Mouse (Mus musculus) testis, adult 2 months (tissue): ENCODE results near the gene Ehd4.
A peak's percentile ranks its signal among the peaks of the same experiment; 100 is the strongest.

Experiments
- CTCF ChIP-seq: fragments of 200-500 bp; IDR thresholded peaks from 2 replicates; pipeline ENCODE4 v1.5.1; 2012; ENCODE audit warnings: low read depth, mild to moderate bottlenecking, inconsistent platforms, low read length, moderate library complexity; ENCODE audit not compliant: control insufficient read depth, insufficient read depth, insufficient replicate concordance
- POLR2A ChIP-seq: fragments of 200-500 bp; IDR thresholded peaks from 2 replicates; pipeline ENCODE4 v1.6.1; 2012; ENCODE audit warnings: low read depth, mild to moderate bottlenecking, inconsistent platforms, low read length, moderate library complexity; ENCODE audit not compliant: control insufficient read depth

DNA sequence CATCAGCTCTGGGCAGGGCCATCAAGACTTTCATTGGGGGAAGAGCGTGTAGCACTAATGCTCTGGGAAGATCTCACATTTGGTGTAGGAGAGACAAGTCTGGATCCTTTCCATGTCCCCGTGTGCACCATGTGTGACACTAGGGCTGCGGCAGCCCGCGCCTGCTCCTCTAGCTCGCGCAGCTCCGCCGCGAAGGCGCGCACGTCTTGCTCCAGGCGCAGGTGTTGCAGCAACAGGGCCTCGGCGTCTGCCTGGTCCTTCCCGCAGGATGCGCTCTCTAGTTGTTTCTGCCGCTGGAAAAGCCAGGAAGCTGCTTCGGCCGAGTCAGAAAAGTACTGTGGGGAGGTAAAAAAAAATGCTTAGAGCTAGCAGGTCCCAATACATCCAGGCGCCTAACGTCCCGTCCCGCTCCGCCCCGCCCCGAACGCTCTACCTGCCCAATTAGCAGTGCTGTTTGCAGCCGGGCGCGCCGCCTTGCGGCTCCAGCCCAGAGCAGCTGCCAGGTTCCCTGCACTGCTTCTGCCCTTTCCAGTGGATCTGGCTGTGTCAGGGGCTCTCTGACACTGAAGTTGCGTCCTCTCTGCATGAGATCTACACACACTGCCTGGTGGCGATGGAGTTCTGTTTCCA is 78.2 kb downstream of the Ehd4 start:
- TF ChIP-seq CTCF (peak; percentile 32; the same call in 1 of the 2 replicates), POLR2A (no peak)
